Mouse (Mus musculus): ENCODE results near the gene Lrrc30. TPM values are rescaled to one million over a fixed set of nuclear protein-coding genes. Genes with fewer than 3 reads are reported as not detected.

Lrrc30 gene
- polyA plus RNA-seq, 1 experiment from 2014 or later = 0.15 TPM

GRCm38 (mm10) chr17:67582681-67583356 is 49.7 kb downstream of the Lrrc30 start:
- no peak overlapping the region for H3K4me3 ChIP-seq
- no peak overlapping the region for H3K27ac ChIP-seq
- H3K9me3 ChIP-seq = 0 out of 2 replicates have a peak, but pooled peaks cover 3% of the 10 kb centered on the region
- H3K4me2 ChIP-seq = no peak overlapping the region
- peaks cover 9% of the 10 kb centered on the region; the same call in 1 of the 2 replicates for H3K27me3 ChIP-seq
- no peak overlapping the region for H3K9ac ChIP-seq
- WGBS = 78% methylated on average over 4 of the region's 4 CpGs
- no peaks in the 10 kb centered on the region for H3K36me3 ChIP-seq
- ATAC-seq (ENCODE audit: insufficient number of reproducible peaks, insufficient read depth, low FRiP score, low TSS enrichment, low read depth) = no peak
- peaks cover 4% of the 10 kb centered on the region; the same call in 1 of the 2 replicates for H3K4me1 ChIP-seq

- Histone ChIP-seq H3K4me3 (no peak overlapping the region), H3K9ac (no peak overlapping the region), H3K27ac (no peak overlapping the region), H3K36me3 (no peaks in the 10 kb centered on the region), H3K4me1 (peaks cover 4% of the 10 kb centered on the region; the same call in 1 of the 2 replicates), H3K27me3 (peaks cover 9% of the 10 kb centered on the region; the same call in 1 of the 2 replicates), H3K4me2 (no peak overlapping the region), H3K9me3 (0 out of 2 replicates have a peak, but pooled peaks cover 3% of the 10 kb centered on the region)
- ATAC-seq (ENCODE audit: insufficient number of reproducible peaks, insufficient read depth, low FRiP score, low TSS enrichment, low read depth) = no peak
- WGBS = 79% methylated on average over 5 of the region's 5 CpGs
These were observed 50.7 kb downstream of the Lrrc30 start for GRCm38 (mm10) chr17:67581839-67582238.

Other genes starting within 250 kb of the Lrrc30 start
- 3.0 and 3.3 TPM in 2 replicates for gene Lama1, start 64.5 kb upstream of the Lrrc30 start, polyA plus RNA-seq (2015; fragmentation: Nextera tagmentation; extraction: Ambion mirVana)

Measured in embryonic facial prominence, embryonic 13.5 days (tissue).